Mouse (Mus musculus): ENCODE results near the gene Gm21870. TPM values are rescaled to one million over a fixed set of nuclear protein-coding genes. Genes with fewer than 3 reads are reported as not detected.
"Not testable (repeated sequence)": the region's sequence is repeated elsewhere in the genome, so short reads cannot be mapped to it uniquely, and the experiment has no call there.

Gene Gm21870
- not detected in 2 replicates for polyA plus RNA-seq (2014; fragmentation: Nextera tagmentation; extraction: Ambion mirVana)

DNA sequence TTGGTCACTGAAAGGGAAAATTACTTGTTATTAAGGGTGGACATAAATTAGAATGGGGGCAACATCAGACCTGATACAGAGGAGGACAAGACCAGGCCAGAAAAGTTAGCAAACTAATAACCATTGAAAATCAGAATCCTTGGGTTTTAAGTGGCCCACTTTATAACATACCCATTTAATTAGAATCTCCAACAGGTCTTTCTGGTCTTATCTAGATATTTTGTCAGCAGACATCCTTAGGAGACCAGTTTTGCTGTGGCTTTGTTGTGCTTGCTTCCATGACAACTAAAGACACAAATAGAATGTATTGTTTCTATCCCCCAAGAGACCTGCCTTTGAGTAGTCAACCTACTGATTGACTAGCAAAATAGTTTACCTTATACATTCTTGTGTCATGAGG is at the start of gene Gm21870:
Gm21870 (minus strand) TSS at position 101 of the 400 bp plus-strand sequence.
- H3K9me3 ChIP-seq (ENCODE audit: control insufficient read depth, low read length); H3K27me3 ChIP-seq (ENCODE audit: control insufficient read depth, insufficient read depth, low read length); H3K36me3 ChIP-seq (ENCODE audit: control insufficient read depth, insufficient read depth, low read length); H3K4me1 ChIP-seq (replicated peaks; ENCODE audit: control insufficient read depth, insufficient read depth, low read length); ATAC-seq (replicated peaks; ENCODE audit: low FRiP score); H3K4me3 ChIP-seq (ENCODE audit: low read depth, low read length); H3K4me2 ChIP-seq (ENCODE audit: low read depth, low read length, severe bottlenecking); DNase-seq (ENCODE audit: low spot score); H3K27ac ChIP-seq (ENCODE audit: low read depth, low read length); H3K9ac ChIP-seq (ENCODE audit: low read length): not testable (repeated sequence)

DNA sequence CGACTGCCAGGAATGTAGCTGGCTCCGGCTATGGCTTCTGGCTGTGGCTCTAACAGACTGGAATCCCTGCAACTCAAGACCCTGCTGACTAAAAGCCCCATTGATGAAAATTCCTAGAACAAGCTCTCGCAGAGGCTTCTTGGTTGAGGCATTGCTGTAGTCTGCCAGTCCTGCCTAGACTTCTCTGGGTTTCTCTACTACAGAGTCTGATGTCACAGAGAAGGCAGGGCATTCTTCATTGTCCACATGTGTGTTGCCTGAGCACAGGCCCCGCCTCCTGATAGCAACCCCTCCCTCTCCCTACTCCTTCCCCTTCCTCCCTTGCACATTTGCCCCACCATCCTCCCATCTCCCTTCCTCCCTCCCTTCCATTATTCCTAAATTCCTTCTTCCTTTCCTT is 30.2 kb downstream of the Gm21870 start, which contains the start of gene Btbd35f6:
Btbd35f6 (minus strand) TSS at position 101 of the 400 bp plus-strand sequence.
- H3K4me1 ChIP-seq (replicated peaks; ENCODE audit: control insufficient read depth, insufficient read depth, low read length); ATAC-seq (replicated peaks; ENCODE audit: low FRiP score); H3K27me3 ChIP-seq (ENCODE audit: control insufficient read depth, insufficient read depth, low read length); DNase-seq (ENCODE audit: low spot score); H3K27ac ChIP-seq (ENCODE audit: low read depth, low read length); H3K36me3 ChIP-seq (ENCODE audit: control insufficient read depth, insufficient read depth, low read length); H3K4me2 ChIP-seq (ENCODE audit: low read depth, low read length, severe bottlenecking); H3K4me3 ChIP-seq (ENCODE audit: low read depth, low read length); H3K9ac ChIP-seq (ENCODE audit: low read length); H3K9me3 ChIP-seq (ENCODE audit: control insufficient read depth, low read length): not testable (repeated sequence)
- WGBS, result no CpG with 5 or more reads among the region's 4 CpGs

Other genes with a start within 250 kb of the Gm21870 start
- gene Btbd35f6, start 30.3 kb downstream of the Gm21870 start, polyA plus RNA-seq (2014; fragmentation: Nextera tagmentation; extraction: Ambion mirVana), result not detected in 2 replicates
- gene Btbd35f9, start 174.7 kb upstream of the Gm21870 start, polyA plus RNA-seq (2014; fragmentation: Nextera tagmentation; extraction: Ambion mirVana), result not detected in 2 replicates